Mouse (Mus musculus): ENCODE results near the gene Ctsj. TPM values are rescaled to one million over a fixed set of nuclear protein-coding genes. Genes with fewer than 3 reads are reported as not detected.
"Not testable (repeated sequence)": the region's sequence is repeated elsewhere in the genome, so short reads cannot be mapped to it uniquely, and the experiment has no call there.

Ctsj gene
- not detected for total RNA-seq (2021)
- long read RNA-seq, experiment 1: 0 reads
- long read RNA-seq, experiment 2: 0 reads

- DNase-seq (ENCODE audit: low spot score in 2 of 2): no peak
Measured at GRCm38 (mm10) chr13:61005859-61006258, at the start of gene Ctsj. Gene Ctsj (minus strand): TSS chr13:61005959.

- DNase-seq (ENCODE audit: low spot score in 2 of 2): no peak
Measured at GRCm38 (mm10) chr13:61040531-61040930, 34.8 kb upstream of the Ctsj start, which contains the start of gene Ctsq. Gene Ctsq (minus strand): TSS chr13:61040631.

- DNase-seq (ENCODE audit: low spot score in 2 of 2): no peak
Measured at GRCm38 (mm10) chr13:61022785-61023184, 17.0 kb upstream of the Ctsj start.

GRCm38 (mm10) chr13:61021844-61022243 lies 16.1 kb upstream of the Ctsj start:
- DNase-seq (ENCODE audit: low spot score in 2 of 2): no peak

- DNase-seq (ENCODE audit: low spot score in 2 of 2): no peak
Measured at GRCm38 (mm10) chr13:61010171-61010570, 4.4 kb upstream of the Ctsj start.

- no peak for DNase-seq (ENCODE audit: low spot score in 2 of 2)
Measured at GRCm38 (mm10) chr13:60997600-60997999, 8.2 kb downstream of the Ctsj start.

- DNase-seq (ENCODE audit: low spot score in 2 of 2): not testable (repeated sequence)
Measured at GRCm38 (mm10) chr13:60986915-60987314, 18.8 kb downstream of the Ctsj start.

- DNase-seq (ENCODE audit: low spot score in 2 of 2): not testable (repeated sequence)
Measured at GRCm38 (mm10) chr13:60972319-60972718, 33.4 kb downstream of the Ctsj start.

GRCm38 (mm10) chr13:60963985-60964384 lies 41.8 kb downstream of the Ctsj start:
- not testable (repeated sequence) for DNase-seq (ENCODE audit: low spot score in 2 of 2)

GRCm38 (mm10) chr13:60961706-60962105 lies 44.1 kb downstream of the Ctsj start:
- no peak for DNase-seq (ENCODE audit: low spot score in 2 of 2)

Other genes with a start within 250 kb of the Ctsj start
- not detected for gene BC051665, start 219.6 kb downstream of the Ctsj start, total RNA-seq (2021)
- gene Ctsll3, start 203.1 kb downstream of the Ctsj start, total RNA-seq (2021): not detected
- gene 4930486L24Rik, start 141.5 kb downstream of the Ctsj start, total RNA-seq (2021): not detected
- under 1 TPM; 0.44 to 0.47 TPM for gene Gm49392, start 109.1 kb downstream of the Ctsj start, total RNA-seq (2021)
- gene Ctla2b, start 108.5 kb downstream of the Ctsj start, total RNA-seq (2021): 1 to 10 TPM; 3.5 to 4.6 TPM
- not detected for gene Tpbpb, start 101.1 kb downstream of the Ctsj start, total RNA-seq (2021)
- not detected for gene Gm49393, start 70.4 kb downstream of the Ctsj start, total RNA-seq (2021)
- gene Gm49391, start 69.4 kb downstream of the Ctsj start, total RNA-seq (2021): 1 to 10 TPM; 2.0 to 2.3 TPM
- gene Ctla2a, start 69.3 kb downstream of the Ctsj start, total RNA-seq (2021): 10 to 100 TPM; 28.7 to 31.3 TPM
- gene Tpbpa, start 64.0 kb downstream of the Ctsj start, total RNA-seq (2021): not detected
- gene Ctsq, start 34.7 kb upstream of the Ctsj start, total RNA-seq (2021): not detected
- not detected for gene Ctsr, start 158.3 kb upstream of the Ctsj start, total RNA-seq (2021)
- not detected for gene Cts6, start 197.5 kb upstream of the Ctsj start, total RNA-seq (2021)
- not detected for gene Cts8, start 249.4 kb upstream of the Ctsj start, total RNA-seq (2021)

All from gastrocnemius, postnatal 4 days (tissue).